Mouse (Mus musculus) kidney, postnatal 14 days (tissue): ENCODE measurements around the gene Rpl3l.

Source experiments
- DNase-seq: peaks from one replicate; pipeline ENCODE4 v3.0.0; 2022; ENCODE audit warnings: mixed read lengths

The Rpl3l gene

DNA sequence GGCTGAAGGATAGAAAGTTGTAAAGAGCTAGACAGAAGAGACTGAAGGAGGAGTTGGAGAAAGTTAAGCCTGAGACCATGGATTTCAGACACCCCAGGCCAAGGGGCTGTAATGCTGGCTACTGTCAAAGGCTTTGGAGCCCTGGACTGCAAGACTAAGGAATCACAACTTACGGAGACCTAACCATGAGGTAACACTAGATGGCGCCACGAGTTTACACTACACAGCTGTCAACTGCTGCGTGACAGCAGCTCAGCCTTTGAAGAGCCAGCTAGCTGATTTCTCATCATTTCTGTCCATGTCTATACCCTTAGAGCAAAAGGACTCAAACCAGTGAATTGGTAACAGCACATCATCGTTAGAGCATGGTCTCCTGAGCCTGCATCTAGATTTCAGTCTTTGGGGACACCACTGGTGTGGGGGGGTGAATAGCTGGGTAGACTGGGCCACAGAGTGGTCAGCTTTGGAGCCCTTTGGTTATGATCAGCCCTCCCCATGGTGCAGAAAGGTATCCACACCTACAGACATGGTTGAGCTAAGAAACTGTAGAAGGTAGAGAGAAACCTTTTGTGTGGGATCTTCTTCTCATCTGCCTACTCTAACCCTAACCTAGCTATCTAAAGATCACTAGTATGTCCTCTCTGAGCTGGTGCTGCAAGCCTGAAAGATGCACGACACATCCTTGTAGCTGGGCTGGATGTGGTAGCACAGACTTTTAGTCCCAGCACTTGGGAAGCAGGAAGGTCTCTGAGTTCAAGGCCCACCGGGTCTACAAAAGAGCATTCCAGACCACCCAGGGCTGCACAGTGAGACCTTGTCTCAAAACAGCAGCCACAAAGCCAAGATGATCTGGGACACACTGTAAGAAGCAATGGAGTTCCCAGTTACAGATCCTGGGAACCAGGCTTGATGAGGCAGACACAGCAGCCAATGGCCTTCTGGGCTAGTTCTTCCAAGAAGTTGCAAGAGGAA is 18.2 kb downstream of the Rpl3l start:
- peak; percentile 90 for DNase-seq

DNA sequence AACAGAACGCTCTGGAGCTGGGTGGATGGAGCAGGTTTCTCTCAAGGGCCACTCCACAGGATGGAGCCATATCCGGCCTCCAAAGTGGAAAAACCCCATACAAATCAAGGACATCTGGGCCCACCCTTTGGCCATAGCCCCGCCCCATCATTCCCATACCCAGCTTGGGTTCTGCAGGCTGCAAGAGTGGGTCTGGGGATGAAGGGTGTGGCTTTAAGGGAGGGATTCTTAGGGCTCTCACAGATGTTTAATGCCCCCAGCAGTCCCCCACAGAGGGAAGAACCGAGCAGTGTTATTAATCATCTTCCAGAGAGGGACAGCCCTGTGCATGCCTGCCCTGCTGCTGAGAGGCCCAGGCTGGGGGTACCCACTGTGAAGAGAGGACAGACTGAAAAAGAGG is 19.4 kb downstream of the Rpl3l start:
- peak; percentile 38 for DNase-seq

DNA sequence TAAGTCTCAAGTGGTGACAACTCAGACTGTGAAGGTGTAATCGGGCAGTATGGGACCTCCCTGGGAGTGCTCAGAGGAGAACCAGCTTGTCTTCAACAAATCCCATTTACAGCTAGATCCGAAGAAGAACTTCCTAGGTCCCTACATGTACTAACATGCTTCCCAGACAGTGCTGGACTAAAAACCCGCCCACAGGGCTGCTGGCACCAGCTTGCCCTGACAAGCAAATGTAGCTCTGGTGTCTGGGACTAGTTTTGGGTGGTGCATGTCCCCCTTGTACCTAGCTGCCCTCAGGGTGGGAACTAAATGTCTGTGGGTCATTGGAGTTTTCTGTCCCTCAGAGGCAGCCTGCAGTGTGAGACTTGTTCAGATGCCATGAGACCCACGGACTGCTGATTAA is 23.9 kb downstream of the Rpl3l start:
- DNase-seq = no peak

DNA sequence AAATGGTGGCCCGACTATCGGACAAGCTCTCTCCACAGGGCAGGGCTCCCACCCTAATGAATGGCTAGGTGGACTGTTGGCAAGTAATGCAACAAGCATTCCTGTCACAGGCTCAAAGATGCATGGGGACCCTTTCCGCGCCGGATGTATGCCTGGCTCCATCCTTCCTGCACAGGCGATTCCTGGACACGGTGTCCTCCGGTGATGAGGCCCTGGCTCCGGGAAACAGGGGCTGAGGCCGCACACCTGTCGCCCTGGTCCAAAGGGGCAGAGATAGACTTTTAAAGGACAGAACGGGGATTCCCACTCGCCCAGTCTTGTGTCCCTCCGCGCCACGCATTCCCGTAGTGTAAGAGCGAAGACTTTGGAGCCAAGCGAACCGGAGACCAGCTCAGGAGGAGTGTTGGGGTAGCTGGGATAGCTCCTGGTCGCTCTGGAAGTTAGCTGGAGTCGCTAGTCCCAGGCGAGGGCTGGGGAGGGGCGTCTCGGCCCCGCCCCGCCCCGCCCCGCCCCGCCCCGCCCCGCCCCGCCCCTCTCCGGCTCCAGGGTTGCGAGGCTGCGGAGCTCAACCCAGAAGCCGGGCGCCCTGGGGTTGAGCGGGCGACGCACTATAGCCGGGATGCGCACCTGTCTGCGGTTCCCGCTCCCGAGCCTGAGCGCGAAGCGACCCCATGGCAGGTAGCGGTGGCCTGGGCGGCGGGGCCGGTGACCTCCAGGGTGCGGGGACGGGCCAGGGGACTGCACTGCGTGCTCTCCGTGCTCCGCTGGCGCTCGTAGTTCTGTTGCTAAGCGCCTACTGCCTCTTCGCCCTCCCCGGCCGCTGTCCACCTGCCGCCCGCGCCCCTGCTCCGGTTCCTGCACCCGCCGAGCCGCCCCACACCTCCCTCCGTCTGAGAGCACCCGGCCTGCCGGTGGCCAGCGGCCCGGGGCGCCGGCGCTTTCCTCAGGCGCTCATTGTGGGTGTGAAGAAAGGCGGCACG is 25.1 kb downstream of the Rpl3l start, which contains the start of gene Hs3st6:
Gene Hs3st6 (plus strand): TSS at position 574 of the 980 bp plus-strand sequence.
- peak; percentile 63 for DNase-seq

DNA sequence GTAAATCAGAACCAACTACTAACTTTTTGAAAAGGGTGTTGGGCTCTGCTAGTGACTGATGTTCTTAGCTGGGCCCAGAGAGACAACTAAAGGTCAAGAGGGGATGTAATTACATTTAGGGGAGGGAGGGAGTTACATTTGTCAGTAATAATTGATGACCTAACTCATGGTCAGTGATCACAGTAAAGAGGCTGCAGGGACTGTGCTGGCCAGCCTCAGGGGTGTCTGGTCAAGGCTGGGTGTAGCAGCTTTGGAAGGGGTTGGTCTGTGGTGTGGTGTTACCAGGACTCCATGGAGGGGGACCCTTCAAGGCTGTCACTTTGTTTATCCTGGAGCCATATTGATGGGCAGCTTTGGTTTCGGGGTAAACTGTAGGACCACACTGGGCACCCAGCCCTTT is 29.8 kb downstream of the Rpl3l start:
- DNase-seq = no peak

DNA sequence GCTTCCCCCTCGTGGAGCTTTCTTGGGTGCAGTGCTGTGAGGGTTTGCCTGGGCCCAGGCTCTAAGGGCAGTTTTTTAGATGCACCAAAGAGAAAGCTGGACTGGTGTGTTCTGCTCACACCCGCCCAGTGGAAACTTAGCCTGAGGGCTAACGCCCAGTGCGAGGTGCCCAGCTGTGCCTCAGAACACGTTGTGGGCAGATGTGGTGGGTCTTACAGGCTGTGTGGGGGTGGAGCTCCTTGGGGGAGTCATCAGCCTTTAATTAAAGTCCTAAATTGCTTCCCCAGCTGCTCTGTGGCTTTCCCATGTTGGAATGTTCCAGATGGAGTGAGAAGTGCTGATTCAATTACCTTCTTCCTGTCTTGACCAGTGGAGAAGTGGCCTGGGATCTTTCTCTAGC is 33.5 kb downstream of the Rpl3l start:
- DNase-seq = no peak

DNA sequence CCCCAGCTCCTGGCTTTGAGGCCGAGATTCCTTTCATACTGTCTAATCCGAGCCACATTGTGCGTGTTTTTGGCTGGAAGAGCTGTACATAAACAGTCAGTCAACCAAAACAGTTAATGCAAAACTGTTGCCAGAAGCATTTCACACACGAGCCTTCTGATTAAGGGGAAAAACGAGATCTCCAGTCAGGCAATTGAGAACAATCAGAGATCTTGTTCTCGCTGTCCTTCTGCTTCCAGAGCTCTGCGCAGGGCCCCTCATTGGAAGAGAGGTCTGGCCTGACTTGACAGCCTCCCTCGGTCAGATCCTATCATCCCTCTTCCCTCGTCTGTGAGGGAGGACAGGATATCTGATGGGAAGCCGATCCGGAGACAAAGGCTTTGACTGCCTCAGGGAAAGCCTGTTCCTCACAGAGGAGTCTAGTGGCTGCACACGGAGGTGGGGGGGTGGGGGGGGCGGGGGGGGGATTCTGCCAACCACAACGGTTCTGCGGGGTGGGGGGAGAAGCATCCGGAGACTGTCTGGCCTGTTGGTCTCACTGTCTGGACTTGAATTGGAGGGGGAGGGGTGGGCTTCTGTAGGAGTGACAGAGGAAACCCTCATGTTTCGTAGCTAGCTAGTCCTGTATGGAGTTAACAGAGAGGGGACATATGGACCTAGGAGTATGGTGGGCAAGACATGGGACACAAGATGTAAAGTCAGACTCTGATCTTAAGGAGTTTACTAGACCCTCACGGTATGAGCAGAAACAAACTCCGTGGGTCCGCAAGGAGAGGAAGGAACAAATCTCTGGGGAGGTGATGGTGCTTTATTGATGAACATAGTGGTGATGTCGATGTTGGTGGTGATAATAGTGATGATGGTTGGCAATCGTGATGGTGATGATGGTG is 37.6 kb downstream of the Rpl3l start:
- no peak for DNase-seq

DNA sequence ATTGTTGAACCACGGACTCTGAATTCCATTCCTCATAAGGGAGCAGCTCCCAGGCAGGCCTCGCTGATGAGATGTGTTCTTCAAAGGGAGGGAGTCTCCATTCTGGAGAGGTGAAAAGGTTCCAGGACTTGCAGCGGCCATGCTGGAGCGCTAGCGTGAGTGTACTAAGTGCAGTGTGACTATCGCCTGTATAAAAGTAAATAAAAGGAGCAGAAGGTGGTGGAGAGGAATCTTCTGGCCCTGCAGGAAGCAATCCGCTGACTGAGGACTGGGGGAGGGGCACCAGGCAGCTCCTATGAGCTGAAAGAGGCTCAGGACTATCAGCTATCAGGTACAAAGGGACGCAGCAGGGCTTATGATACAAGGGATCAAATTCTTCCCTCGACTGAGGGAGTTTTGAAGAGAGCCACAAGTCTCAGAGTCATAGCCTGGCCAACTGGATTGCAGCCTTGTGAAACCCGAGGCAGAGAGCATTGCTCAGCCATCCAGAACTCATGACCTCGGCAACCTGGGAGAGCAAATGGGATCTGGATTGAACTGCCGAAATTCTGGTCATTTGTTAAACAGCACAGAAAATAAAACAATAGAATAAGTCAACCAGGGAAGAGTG is 38.8 kb downstream of the Rpl3l start:
- DNase-seq = peak; percentile 51

DNA sequence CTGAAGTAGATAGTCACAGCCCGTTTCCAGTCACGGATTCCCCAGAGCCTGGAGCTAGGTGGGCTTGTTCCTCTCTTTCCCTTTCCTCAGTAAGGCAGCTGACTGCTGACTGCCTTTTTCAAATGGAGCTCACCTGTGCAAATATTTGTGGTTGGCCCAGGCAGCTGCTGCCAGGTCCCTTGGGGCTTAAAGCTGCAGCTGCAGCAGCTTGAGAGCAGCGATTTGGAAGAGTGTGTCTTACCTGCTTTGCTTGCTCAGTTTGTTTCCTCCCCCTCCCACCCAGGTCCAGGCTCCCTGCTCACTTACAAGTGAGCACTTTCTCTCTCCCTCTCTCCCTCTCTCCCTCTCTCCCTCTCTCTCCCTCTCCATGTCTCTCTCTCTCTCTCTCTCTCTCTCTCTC is 41.5 kb downstream of the Rpl3l start:
- no peak for DNase-seq

DNA sequence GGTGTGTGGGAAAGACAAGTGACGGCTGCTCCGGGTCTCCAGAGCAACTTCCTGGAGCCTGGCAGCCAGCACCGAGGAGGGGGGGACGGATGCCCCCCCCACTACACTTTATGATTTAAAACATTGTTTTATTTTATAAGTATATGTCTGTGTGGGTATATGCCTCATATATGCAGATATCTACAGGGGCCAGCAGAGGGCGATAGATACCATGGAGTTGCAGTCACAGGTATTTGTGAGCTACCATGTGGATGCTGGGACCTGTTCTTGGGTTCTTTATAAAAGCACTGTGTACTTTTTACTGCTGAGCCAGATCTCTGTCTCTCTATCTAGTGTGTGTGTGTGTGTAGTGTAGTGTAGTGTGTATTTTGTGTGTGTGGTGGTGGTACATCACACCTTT is 45.6 kb downstream of the Rpl3l start:
- no peak for DNase-seq

DNA sequence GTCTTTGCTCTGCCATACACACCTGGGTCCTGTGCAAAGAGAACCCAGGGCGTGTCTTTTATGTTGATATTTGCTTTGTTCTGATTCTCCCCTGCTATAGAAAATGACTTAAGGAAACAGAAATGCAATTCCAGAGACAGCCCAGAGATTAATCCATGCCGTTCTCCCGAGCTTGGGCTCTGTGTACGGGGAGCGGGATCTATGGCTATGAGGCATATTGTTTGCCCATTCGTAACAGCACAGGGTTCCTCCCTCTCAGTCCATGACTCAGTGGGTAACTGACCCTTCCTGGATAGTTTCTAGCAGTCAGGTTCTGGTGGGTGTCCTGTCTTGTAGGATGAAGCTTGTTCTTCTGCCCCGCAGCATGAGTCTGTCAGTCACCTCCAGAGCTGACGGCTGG is 47.6 kb downstream of the Rpl3l start:
- no peak for DNase-seq

DNA sequence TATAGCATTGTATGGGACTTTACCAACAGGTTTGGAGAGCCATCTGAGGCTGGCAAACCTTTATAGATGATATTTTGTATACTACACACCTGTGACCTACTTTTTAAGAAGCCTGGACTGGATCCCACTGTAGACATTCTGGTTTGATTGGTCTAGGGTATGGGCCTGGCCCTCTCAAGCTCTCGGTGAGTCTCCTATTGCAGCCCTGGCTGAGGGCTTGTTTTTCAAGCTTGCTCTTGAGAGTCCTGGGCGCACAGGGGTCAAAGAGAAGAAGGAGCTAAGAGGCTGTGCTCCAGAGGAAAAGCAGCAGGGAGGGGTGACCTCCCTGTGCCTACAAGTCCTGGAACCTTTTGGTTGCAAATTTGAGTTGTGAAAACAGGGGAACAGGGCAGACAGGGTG is 49.5 kb downstream of the Rpl3l start:
- no peak for DNase-seq

DNA sequence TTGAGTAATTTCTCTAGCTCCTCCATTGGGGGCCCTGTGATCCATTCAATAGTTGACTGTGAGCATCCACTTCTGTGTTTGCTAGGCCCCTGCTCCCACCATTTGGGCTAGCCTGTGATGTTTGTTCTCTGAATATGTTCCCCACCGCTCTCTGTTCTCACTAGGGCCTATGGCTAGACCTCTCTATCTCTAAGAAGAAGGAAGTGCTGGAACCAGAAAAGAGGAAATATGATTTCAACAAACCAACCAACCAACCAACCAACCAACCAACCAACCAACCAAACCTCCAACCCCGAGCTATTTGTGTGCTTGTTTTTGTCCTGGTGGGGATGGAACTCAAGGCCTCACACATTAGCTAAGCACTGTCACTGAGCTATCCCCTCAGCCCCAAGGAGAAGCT is 53.2 kb downstream of the Rpl3l start:
- DNase-seq = no peak
